Comparison of ENCODE assay signal across 18 mouse cellular contexts in the genomic region with DNA sequence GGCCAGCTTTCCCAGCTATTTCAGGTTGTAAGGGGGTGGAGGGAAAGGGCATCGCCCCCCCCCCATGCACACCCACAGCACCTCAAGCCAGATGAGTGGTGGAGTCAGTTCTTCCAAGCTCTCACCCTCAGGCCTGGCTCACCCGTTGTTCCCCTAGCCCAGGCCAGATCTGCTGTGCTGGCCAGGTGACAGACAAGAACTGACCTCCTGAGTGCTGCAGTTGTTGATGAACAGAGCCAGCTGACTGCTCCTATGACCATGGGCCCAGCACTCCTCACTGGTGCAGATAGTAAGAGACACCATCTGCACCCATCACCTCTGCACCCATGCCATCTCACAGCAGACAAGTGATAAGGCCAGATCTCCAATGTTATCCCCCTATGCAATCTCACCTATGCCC.
DNase-seq lines count a peak whose midpoint lies in the region; ATAC-seq and TF ChIP-seq lines count a peak whose summit lies in the region.
"Had no signal": no experiment of that assay in that cellular context is flagged by ENCODE, and none has a peak within 500 bp of the region (broad histone marks: within the 10 kb centered on the region; RNA-seq: fewer than 3 reads in every experiment).

No protein-coding gene starts in this region.

- no peak overlapping the region for H3K9ac ChIP-seq in embryonic facial prominence, embryonic 12.5 days
- no peak overlapping the region for H3K9ac ChIP-seq in hindbrain, embryonic 14.5 days
- H3K9ac ChIP-seq in hindbrain, postnatal 0 days (replicated peaks; ENCODE audit: low read length), result no peak overlapping the region
- H3K9ac ChIP-seq in midbrain, embryonic 12.5 days (replicated peaks), result no peak overlapping the region
- no peak overlapping the region for H3K9ac ChIP-seq in midbrain, embryonic 15.5 days
- H3K9ac ChIP-seq: forebrain, embryonic 13.5 days; forebrain, postnatal 0 days; heart, embryonic 13.5 days had no signal

- H3K27me3 ChIP-seq in embryonic facial prominence, embryonic 12.5 days, result no peaks in the 10 kb centered on the region
- H3K27me3 ChIP-seq in embryonic facial prominence, embryonic 10.5 days (replicated peaks; ENCODE audit: low read depth, poor library complexity, severe bottlenecking), result no peaks in the 10 kb centered on the region
- no peaks in the 10 kb centered on the region for H3K27me3 ChIP-seq in hindbrain, embryonic 14.5 days (ENCODE audit: control insufficient read depth, insufficient read depth, low read length)
- no peaks in the 10 kb centered on the region for H3K27me3 ChIP-seq in hindbrain, postnatal 0 days (ENCODE audit: insufficient read depth, low read length)
- H3K27me3 ChIP-seq in midbrain, embryonic 12.5 days, result no peaks in the 10 kb centered on the region
- H3K27me3 ChIP-seq in midbrain, embryonic 15.5 days (replicated peaks), result no peaks in the 10 kb centered on the region
- H3K27me3 ChIP-seq: CH12.LX; forebrain, embryonic 13.5 days; heart, embryonic 13.5 days; Patski had no signal

- WGBS in embryonic facial prominence, embryonic 12.5 days, result 83% methylated on average over 2 of the region's 2 CpGs
- WGBS in embryonic facial prominence, embryonic 10.5 days, result 92% methylated on average over 2 of the region's 2 CpGs
- 88% methylated on average over 2 of the region's 2 CpGs for WGBS in hindbrain, embryonic 14.5 days
- 79% methylated on average over 2 of the region's 2 CpGs for WGBS in hindbrain, postnatal 0 days
- WGBS in midbrain, embryonic 12.5 days, result 83% methylated on average over 2 of the region's 2 CpGs
- 90% methylated on average over 2 of the region's 2 CpGs for WGBS in midbrain, embryonic 15.5 days

- no peak overlapping the region for H3K27ac ChIP-seq in embryonic facial prominence, embryonic 12.5 days
- H3K27ac ChIP-seq in embryonic facial prominence, embryonic 10.5 days (replicated peaks), result no peak overlapping the region
- H3K27ac ChIP-seq in hindbrain, embryonic 14.5 days, result no peak overlapping the region
- no peak overlapping the region for H3K27ac ChIP-seq in hindbrain, postnatal 0 days
- no peak overlapping the region for H3K27ac ChIP-seq in midbrain, embryonic 12.5 days (replicated peaks)
- no peak overlapping the region for H3K27ac ChIP-seq in midbrain, embryonic 15.5 days
- H3K27ac ChIP-seq: forebrain, embryonic 13.5 days; heart, embryonic 13.5 days had no signal

- H3K4me1 ChIP-seq in embryonic facial prominence, embryonic 12.5 days, result no peaks in the 10 kb centered on the region
- no peaks in the 10 kb centered on the region for H3K4me1 ChIP-seq in embryonic facial prominence, embryonic 10.5 days
- no peaks in the 10 kb centered on the region for H3K4me1 ChIP-seq in hindbrain, embryonic 14.5 days (replicated peaks; ENCODE audit: control insufficient read depth, insufficient read depth, low read length)
- H3K4me1 ChIP-seq in hindbrain, postnatal 0 days (ENCODE audit: insufficient read depth, low read length), result no peaks in the 10 kb centered on the region
- no peaks in the 10 kb centered on the region for H3K4me1 ChIP-seq in midbrain, embryonic 12.5 days
- no peaks in the 10 kb centered on the region for H3K4me1 ChIP-seq in midbrain, embryonic 15.5 days
- H3K4me1 ChIP-seq: forebrain, embryonic 13.5 days; heart, embryonic 13.5 days had no signal

- no peaks in the 10 kb centered on the region for H3K36me3 ChIP-seq in embryonic facial prominence, embryonic 12.5 days
- H3K36me3 ChIP-seq in embryonic facial prominence, embryonic 10.5 days (replicated peaks), result no peaks in the 10 kb centered on the region
- no peaks in the 10 kb centered on the region for H3K36me3 ChIP-seq in hindbrain, embryonic 14.5 days (replicated peaks; ENCODE audit: control insufficient read depth, insufficient read depth)
- H3K36me3 ChIP-seq in hindbrain, postnatal 0 days (ENCODE audit: insufficient read depth, low read length), result no peaks in the 10 kb centered on the region
- H3K36me3 ChIP-seq in midbrain, embryonic 12.5 days, result no peaks in the 10 kb centered on the region
- H3K36me3 ChIP-seq in midbrain, embryonic 15.5 days (replicated peaks), result no peaks in the 10 kb centered on the region
- H3K36me3 ChIP-seq: heart, embryonic 13.5 days had no signal

- no peak for TF ChIP-seq CTCF in hindbrain, postnatal 0 days (IDR thresholded peaks at IDR 0.05; ENCODE audit: low read depth)

- H3K4me3 ChIP-seq in embryonic facial prominence, embryonic 12.5 days, result no peak overlapping the region
- H3K4me3 ChIP-seq in embryonic facial prominence, embryonic 10.5 days, result no peak overlapping the region
- H3K4me3 ChIP-seq in hindbrain, embryonic 14.5 days (replicated peaks; ENCODE audit: low read length), result no peak overlapping the region
- no peak overlapping the region for H3K4me3 ChIP-seq in hindbrain, postnatal 0 days (ENCODE audit: low read length)
- no peak overlapping the region for H3K4me3 ChIP-seq in midbrain, embryonic 12.5 days
- H3K4me3 ChIP-seq in midbrain, embryonic 15.5 days, result no peak overlapping the region
- H3K4me3 ChIP-seq: forebrain, embryonic 13.5 days; heart, embryonic 13.5 days had no signal

- ATAC-seq in embryonic facial prominence, embryonic 12.5 days (ENCODE audit: insufficient number of reproducible peaks, insufficient read depth, low FRiP score, low TSS enrichment), result 0 out of 2 replicates have a peak, but pooled peaks have one; percentile 60
- ATAC-seq in hindbrain, embryonic 14.5 days (ENCODE audit: low FRiP score), result peak; percentile 43; the same call in 1 of the 2 replicates
- ATAC-seq in hindbrain, postnatal 0 days, result no peak
- ATAC-seq in midbrain, embryonic 12.5 days (ENCODE audit: low FRiP score, low read depth), result peak; percentile 14
- ATAC-seq in midbrain, embryonic 15.5 days (replicated peaks), result no peak
- ATAC-seq: activated CD4-positive, CD25-positive, alpha-beta regulatory T cell, adult 4 months; forebrain, embryonic 13.5 days; forebrain, postnatal 0 days; intestine, embryonic 16.5 days; Patski had no signal

- H3K4me2 ChIP-seq in embryonic facial prominence, embryonic 12.5 days (replicated peaks), result no peak overlapping the region
- no peak overlapping the region for H3K4me2 ChIP-seq in hindbrain, embryonic 14.5 days (replicated peaks)
- no peak overlapping the region for H3K4me2 ChIP-seq in hindbrain, postnatal 0 days (ENCODE audit: low read depth, low read length)
- H3K4me2 ChIP-seq in midbrain, embryonic 12.5 days (replicated peaks), result no peak overlapping the region
- no peak overlapping the region for H3K4me2 ChIP-seq in midbrain, embryonic 15.5 days
- H3K4me2 ChIP-seq: forebrain, embryonic 13.5 days; heart, embryonic 13.5 days had no signal

- no peak for DNase-seq in embryonic facial prominence, embryonic 10.5 days (ENCODE audit: low spot score)
- DNase-seq in hindbrain, embryonic 14.5 days (ENCODE audit: low spot score), result no peak
- DNase-seq in hindbrain, postnatal 0 days (ENCODE audit: low spot score), result no peak
- DNase-seq: adrenal gland, postnatal 14 days; cerebellum, adult 18-20 months; cerebellum, postnatal 25 days; forebrain, postnatal 0 days; gastrocnemius, postnatal 14 days; heart, postnatal 36 days had no signal

- no peaks in the 10 kb centered on the region for H3K9me3 ChIP-seq in embryonic facial prominence, embryonic 12.5 days
- H3K9me3 ChIP-seq in embryonic facial prominence, embryonic 10.5 days, result no peaks in the 10 kb centered on the region
- no peaks in the 10 kb centered on the region for H3K9me3 ChIP-seq in hindbrain, embryonic 14.5 days (ENCODE audit: control insufficient read depth, low read length)
- no peaks in the 10 kb centered on the region for H3K9me3 ChIP-seq in hindbrain, postnatal 0 days (ENCODE audit: low read length)
- H3K9me3 ChIP-seq in midbrain, embryonic 12.5 days, result no peaks in the 10 kb centered on the region
- H3K9me3 ChIP-seq in midbrain, embryonic 15.5 days, result no peaks in the 10 kb centered on the region
- H3K9me3 ChIP-seq: forebrain, embryonic 13.5 days; heart, embryonic 13.5 days had no signal

Comparison
In these comparisons a context has a peak if more than half of its experiments do, and no peak if none do; other contexts are left out.
1. ATAC-seq: peak in embryonic facial prominence, embryonic 12.5 days (single experiment), hindbrain, embryonic 14.5 days (single experiment) and midbrain, embryonic 12.5 days (single experiment); none in hindbrain, postnatal 0 days (single experiment) and midbrain, embryonic 15.5 days (single experiment).